Mouse (Mus musculus) urinary bladder, postnatal 10 days (tissue): ENCODE measurements around the gene Olfr417.
"Not testable (repeated sequence)": the region's sequence is repeated elsewhere in the genome, so short reads cannot be mapped to it uniquely, and the experiment has no call there.

Source experiments
- DNase-seq: peaks from one replicate; pipeline ENCODE4 v3.0.0; 2022; ENCODE audit warnings: low spot score

The Olfr417 gene

DNA sequence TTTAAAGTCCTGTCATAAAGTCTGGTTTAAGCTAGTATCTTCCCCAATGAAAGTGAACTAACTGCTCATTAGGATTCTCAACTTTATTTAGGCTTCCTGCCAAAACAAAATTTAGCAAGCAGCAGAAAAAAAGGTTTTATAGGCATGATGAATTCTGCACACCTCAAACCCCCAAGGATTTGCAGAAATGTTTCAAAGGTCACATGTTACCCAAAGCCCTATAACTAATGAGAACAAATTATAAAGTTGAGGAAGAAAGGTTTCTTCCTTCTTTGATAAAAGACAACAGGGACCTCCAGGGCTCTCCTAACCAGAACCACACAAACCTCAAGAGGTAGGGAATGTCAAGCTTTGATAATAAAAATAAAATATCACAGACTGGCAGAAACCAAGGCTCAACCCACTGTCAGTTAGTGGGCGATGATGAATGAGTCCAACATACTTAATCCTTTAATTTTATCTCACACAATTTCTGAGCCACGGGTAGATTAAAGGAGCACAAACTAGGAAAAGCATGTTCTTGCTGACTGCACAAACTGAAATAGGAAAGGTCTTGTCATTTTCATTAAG, at the start of gene Olfr417:
TSS of gene Olfr417 (plus strand) at position 241 of the 570 bp plus-strand sequence.
- DNase-seq: no peak

GRCm38 (mm10) chr1:174317308-174317707, 47.6 kb upstream of the Olfr417 start:
- no peak for DNase-seq

- no peak for DNase-seq
Measured at GRCm38 (mm10) chr1:174330218-174330617, 34.7 kb upstream of the Olfr417 start, which contains the start of gene Mptx1. Gene Mptx1, plus strand, starts transcription at chr1:174330518.

- not testable (repeated sequence) for DNase-seq
Measured at GRCm38 (mm10) chr1:174353636-174354035, 11.3 kb upstream of the Olfr417 start.

DNA sequence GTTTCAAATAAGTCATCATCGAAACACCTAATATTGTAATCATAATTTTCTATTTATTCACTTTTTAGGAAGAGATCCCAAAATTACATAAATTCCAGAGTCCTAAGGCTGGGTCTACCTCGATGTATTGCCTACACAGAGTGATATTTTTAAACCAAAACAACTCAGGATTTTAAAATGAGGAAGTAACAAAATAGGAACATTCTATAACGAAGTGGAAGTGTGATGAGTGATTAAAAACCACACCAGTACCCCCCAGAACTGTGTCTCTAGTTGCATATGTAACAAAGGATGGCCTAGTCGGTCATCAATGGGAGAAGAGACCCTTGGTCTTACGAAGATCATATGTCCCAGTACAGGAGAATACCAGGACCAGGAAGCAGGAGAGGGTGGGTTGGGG, 10.3 kb upstream of the Olfr417 start:
- DNase-seq: no peak

DNA sequence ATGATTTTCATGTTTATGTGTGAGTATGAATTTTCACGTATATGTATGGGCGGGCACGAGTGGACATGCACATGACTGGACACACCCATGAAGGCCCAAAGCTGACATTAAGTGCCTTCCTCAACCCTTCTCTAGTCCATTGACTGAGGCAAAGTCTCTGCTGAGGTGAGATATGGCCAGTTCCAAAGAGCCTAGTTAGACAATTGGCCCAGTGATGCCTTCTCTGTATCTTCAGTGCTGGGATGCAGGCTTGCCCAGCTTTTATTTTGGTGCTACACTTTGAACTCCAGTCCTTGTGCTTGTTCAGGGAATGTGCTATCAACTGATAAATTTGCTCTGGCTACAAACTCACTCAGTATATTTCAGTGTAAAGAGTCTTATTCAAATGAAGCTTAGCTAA, 8.9 kb downstream of the Olfr417 start:
- DNase-seq: no peak

GRCm38 (mm10) chr1:174390746-174391145, 25.8 kb downstream of the Olfr417 start, which contains the start of gene Olfr248:
Gene Olfr248, plus strand, starts transcription at chr1:174391046.
- no peak for DNase-seq

DNA sequence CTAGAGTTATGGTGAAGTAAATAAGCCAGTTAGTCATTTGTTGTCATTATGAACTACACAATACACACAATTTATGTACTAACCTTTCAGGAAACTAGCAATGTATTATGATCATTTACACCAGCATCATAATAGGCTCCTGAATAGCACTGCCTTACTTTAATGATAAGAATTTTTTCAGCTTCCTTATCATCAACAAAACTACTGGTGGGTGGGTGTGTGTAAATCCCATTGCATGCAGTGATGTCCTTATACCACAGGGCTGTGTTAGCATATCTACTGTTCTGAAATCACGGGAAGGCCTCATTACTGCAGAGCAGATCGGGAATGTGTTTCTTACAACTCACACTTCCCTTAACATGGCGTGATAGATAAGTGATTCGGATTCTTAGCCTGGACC, 58.0 kb downstream of the Olfr417 start:
- DNase-seq: no peak

DNA sequence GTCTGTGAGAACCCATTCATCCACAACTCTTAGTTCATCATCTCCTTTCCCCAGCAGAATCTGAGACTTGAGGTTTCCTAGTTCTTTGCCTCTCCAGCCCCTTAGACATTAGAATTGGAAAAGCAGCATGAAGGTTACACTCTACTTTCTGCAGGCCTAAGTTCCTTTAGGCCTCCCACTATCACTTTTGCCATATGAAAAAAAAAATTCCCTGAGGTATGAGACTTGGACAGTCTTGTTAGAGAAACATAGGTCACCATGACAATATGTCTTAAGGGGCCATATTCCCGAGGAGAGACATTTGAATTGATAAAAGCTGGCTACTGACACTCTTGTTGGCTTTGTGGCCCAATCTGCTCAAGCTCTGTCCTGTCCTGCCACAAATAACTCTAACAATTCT, 58.8 kb downstream of the Olfr417 start, which contains the start of gene Olfr414:
TSS of gene Olfr414 (plus strand) at position 301 of the 400 bp plus-strand sequence.
- no peak for DNase-seq
